Mouse (Mus musculus) lung, postnatal 14 days (tissue): ENCODE results near the gene Egfl7.

Experiments
- DNase-seq: peaks from one replicate; pipeline ENCODE4 v3.0.0; 2021

Gene Egfl7

DNA sequence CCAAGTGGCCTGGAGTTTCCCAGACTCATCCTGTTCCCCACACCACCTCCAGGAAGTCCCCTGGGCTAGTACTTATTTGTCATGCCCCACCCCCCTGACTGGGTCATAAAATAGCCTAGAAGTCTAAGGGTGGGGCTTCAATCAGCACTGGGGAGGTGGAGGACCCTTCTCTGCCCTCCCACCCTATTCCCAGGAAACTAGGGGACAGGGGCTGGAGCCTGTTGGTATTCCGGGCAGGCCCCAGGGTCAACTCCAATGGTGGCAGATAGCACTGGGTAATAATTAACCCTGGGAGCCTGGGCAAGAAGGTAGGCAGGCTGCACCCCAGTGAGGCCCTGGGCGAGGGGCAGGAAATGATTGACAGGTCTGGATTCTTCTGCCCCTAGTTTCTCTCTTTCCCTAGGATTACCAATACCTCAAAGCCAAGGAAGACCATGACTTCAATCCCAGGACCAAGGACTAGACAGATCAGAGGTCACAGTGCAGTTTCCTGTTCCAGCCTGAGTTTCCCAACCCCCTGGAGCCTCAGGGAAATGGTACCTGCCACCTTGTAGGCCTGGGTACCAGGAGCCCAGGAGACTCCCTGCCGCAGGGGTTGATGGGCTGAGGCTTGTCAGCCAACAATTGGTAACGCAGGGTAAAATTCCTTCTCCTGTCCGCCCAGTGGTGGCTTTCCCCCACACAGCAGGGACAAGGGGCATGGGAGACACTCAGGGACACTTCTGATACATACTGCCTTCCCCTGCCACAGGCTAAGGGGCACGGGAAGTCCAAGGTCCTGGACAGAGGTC is 15.3 kb downstream of the Egfl7 start:
- DNase-seq: peak; percentile 27

GRCm38 (mm10) chr2:26595725-26596435 is 16.1 kb downstream of the Egfl7 start:
- peak; percentile 13 for DNase-seq

DNA sequence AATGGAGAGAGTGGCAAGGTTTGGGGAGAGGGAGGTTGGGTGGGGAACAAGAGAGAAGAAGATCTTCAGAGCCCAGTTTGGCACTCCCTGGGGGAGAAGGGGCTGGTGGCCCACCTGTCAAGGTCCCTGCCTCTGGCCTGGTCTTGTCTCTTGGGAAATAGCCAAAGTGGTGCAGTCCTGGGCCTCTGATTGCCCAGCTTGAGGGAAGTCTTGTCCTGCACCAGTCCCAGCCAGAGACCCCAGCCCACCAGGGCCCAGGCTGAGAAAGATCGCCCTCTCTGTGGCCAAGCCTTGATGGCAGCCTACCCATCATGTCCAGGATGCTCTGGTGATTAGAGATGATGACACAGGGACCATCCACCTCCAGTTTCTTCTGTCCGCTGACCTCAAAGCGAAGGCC is 17.1 kb downstream of the Egfl7 start:
- peak; percentile 4 for DNase-seq

DNA sequence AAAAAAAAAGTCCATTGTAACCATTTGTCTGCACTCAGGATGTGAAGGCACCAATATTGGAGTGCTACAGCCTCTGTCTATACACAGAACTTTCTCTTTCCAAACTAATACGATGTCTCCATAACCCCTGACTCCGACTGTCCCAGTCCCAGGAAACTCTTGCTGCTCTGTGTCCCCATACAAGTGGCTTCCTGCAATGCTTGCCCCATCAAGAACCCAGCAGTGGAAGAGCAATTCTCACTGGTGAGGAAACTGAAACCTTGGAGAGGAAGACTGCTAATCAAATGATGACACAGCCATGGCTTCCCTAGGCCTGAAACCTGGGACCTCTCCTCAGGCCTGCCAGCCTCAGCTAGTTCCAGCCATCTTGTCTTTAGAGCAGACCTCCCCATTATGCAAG is 18.0 kb downstream of the Egfl7 start:
- no peak for DNase-seq

DNA sequence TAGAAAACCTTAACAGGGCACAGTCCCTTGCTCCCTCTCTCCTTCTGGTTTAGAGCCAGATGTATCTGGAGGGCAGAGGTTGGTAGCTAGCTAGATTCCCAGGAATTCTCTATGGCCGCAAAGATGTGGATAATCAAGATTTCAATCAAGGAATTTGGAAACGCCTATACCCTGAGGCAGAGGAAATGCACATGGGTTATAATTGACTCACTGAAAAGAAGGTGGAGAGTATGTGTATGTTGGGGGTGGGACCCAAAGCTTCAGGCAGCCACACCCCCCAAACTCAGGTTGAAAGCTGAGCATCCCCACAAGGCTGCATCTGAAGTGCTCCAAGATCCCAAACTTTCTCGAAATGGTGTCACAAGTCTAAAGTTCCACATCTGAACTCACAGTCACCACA is 18.6 kb downstream of the Egfl7 start:
- no peak for DNase-seq

DNA sequence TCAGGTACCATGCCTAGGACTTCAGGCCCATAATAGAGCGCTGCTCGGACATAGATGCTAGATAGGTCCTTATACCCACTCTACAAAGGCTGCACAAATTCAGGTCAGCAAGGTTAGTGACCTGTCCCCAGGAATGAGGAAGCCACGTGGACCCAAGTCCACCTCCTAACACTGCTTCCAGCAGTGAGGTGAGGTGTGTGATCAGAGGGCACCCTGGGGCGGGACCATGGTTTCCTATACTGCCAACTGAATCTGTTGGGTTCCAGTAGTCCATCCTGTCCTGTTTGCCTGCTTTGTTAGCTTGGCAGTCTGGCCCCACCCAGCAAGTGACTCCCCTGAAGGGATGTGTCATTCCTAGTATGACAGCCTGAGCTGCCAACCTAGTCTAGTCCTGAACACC is 20.2 kb downstream of the Egfl7 start:
- DNase-seq: no peak

DNA sequence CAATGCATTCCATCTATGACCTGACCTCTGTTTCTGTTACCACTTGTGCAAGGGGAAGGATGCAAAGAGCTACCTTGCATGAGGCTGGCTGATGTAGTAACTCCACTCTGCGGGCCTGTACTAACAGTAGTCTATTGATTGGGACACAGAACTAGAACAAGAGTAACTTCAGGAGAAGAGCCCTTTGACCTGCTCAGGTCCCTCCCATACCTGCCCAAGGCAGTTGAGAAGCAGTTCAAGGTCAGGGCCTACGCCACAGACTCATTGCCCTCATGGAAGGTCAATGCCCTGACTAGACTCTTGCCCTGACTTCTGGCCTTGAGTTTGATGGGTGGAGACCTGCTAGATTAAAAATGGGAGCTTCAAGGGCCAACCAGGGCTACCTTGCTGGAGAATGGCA is 20.9 kb downstream of the Egfl7 start:
- no peak for DNase-seq

DNA sequence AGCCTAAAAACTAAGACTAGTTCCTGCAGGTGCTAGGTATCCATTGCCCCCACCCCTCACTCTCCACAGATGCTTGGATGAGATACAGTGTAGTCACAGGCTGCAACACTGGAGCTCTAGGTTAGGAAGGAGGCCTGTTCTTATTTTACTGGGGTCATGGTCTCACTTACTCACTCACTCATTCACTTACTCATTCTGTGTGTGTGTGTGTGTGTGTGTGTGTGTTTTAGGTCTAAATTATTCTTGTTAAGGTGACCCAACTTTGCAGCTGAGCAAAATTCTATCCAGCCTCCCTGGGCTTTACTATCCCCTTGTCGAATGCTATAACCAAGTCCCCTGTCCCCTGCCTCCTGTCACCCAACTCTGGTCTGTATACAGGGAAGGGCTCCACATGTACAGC is 21.8 kb downstream of the Egfl7 start:
- no peak for DNase-seq

DNA sequence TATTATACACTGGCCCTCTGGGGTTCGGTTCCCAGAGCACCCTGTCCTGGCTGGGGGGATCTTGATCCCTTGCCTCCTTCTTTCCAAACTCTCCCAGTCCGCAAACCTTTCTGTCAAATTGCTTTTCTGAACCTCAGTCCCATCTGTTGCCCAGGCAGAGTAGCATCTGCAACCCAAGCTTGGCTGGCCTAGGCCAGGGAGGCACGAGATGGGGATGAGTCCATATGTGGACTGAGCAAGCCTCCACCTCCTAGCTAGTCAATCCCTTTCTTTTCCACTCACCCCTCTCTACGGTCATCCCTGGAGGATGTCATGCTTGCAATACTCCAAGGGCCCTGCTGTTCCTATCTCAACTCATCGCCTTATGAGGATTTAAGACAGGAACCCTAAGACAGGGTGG is 22.8 kb downstream of the Egfl7 start:
- DNase-seq: no peak

DNA sequence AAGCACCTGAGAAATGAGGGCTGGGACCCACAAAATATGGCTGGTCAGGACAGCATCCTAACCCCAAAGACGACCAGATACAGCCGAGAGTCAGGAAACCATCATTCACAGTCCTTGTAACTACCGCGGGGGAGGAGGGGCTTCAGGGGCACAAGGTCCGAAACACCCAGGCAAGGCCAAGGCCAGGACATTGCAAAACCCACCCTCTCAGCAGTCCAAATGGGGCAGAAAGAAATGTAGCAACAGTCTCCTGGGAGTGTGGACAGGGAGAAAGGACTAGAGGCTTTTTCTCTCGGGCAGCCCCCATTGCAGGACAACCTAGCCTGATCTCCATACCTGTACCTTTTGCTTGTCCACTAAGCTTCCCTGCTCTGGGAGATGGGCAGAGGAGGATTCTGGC is 23.3 kb downstream of the Egfl7 start:
- DNase-seq: peak; percentile 19

DNA sequence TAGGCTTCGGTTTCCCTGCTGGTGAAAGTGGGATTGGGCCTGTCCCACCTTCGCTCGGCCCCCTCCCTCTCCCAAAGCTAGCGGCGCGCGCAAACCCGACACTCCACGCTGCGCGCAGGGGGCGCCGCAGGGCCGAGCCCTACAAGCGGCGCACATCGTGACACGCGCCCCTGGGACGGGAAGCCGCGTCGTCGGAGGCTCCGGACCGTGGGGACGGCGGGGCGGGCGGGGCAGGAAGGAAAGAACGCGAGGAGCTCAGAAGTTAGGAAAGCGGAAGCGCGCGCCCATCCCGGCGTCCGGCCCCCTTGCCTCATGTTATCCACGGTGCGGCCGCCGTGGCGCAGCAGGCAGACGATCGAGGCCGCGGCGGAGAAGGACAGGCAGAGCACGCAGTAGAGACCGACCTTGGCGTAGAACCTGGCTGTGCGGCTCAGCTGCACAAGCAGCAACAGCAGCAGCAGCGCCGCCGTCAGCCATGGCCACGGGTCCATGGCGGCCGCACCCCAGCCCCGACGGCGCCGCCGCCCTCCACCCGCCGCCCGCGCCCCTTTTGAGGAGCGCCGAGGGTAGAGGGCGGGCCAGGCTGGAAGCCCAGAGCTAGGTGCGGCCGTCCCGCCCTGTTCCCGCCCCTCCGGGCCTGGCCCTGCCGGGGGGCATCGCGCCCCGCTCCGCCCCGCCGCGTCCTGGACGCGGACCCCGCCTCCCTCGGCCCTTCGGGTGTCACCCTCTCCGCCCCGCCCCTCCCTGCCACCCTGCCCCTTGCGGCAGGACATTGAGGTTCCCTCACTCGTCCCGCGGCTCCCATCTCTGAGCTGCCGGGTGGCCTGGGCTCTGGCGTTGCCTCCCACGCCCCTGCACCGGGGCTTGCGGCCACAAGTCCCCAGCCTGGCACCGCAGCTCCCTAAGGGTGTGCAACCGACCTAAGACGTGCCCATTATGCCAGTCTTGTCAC is 24.2 kb downstream of the Egfl7 start, which contains the start of gene Agpat2:
Gene Agpat2 (minus strand): TSS at position 698 of the 952 bp plus-strand sequence.
- peak; percentile 90 for DNase-seq

- no peak for DNase-seq
Observed at GRCm38 (mm10) chr2:26605331-26605730, 25.5 kb downstream of the Egfl7 start.

DNA sequence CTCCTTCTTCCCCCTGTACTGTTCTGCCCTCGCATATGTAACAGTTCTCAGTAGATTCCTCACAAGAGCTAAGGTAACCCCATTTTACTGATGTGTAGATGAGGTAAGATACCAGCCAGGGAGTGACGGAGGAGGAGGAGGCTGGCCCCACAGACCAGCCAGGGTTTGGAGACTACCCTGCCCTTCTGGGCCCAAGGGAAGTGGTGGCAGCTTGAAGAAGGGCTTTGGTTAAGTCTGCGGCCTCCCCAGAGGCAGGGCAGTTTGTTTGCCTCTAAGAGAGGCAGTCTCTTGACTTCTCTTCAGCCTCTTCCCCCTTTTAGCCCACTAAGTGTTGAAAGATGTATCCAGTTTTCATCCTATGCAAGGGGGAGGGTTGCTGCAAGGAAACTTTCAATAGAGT is 26.8 kb downstream of the Egfl7 start:
- DNase-seq: no peak

GRCm38 (mm10) chr2:26607056-26607910 is 27.5 kb downstream of the Egfl7 start:
- DNase-seq: peak; percentile 73

- DNase-seq: no peak
Observed at GRCm38 (mm10) chr2:26608781-26609180, 29.0 kb downstream of the Egfl7 start.

DNA sequence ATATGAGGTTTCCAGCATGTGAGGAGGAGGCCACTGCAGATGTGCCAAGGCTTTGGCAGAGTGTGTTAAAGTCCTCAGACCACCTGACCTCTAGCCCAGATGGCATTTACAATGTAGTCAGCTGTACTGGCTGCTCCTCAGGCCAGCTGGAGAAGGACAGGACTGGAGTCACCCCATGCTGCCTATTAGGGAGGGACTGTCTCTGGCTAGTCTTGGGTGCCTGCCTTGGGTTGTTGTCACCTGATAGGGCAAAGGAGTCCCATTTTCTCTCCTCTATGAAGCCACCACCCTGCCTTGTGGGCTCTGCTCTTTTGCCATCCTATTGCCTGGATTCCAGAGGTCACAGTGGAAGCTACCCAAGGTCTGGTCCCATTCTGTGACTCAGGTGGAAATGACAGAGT is 29.4 kb downstream of the Egfl7 start:
- no peak for DNase-seq

DNA sequence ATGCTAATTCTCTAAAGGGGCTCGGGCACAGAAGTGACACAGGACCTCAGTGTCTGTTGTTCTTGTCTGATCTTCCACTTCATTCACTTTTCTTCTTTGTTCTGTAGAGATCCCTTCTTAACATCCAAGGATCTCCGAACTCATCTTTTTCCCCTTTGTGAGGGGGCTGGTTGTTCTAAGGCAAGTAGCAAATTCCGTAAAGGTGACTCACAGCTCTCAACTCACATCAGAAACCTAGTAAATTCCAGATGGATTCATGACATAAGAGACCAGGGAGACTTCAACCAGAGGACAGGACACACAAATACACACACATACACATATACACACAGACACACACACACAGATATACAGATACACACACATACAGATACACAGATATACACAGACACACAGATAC is 30.7 kb downstream of the Egfl7 start:
- no peak for DNase-seq

DNA sequence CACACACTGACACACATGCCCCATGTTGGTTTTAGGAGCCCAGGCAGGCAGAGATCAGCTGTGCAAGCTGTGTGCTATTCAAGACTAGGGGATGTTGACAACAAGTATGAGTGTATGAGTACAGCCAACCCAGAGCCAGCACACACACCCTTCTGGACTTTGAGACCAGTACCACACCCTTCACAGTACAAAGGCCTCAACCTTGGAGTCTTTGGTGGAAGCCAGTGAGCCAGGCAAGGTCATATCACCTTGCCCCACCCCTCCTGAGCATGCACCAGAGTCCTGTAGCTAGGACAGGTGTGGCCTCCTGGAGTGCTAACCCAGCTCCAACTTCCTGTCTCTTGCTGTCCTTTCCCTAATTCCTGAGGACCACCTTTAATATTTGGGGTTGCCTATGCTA is 31.2 kb downstream of the Egfl7 start:
- no peak for DNase-seq

DNA sequence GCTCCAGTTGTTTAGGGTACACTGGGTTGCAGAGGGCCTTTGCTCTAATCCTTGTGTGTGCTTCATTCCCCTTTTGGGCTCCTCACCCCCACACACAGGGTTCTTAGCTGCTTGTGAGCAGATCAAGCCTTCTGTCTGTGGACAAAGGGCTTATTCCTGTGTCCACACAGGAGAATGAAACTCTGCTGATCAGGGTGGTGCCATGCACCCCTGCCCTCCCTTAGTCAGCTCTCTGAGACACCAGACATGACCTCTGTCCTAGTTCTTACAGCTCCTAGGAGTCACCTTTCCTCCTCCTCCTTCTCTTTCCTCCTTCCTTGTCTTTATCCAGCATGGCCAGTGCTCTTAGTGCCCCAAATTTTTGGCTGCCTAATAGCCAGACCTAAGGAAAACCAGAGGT is 32.1 kb downstream of the Egfl7 start:
- DNase-seq: no peak

GRCm38 (mm10) chr2:26614903-26615302 is 35.1 kb downstream of the Egfl7 start:
- no peak for DNase-seq

DNA sequence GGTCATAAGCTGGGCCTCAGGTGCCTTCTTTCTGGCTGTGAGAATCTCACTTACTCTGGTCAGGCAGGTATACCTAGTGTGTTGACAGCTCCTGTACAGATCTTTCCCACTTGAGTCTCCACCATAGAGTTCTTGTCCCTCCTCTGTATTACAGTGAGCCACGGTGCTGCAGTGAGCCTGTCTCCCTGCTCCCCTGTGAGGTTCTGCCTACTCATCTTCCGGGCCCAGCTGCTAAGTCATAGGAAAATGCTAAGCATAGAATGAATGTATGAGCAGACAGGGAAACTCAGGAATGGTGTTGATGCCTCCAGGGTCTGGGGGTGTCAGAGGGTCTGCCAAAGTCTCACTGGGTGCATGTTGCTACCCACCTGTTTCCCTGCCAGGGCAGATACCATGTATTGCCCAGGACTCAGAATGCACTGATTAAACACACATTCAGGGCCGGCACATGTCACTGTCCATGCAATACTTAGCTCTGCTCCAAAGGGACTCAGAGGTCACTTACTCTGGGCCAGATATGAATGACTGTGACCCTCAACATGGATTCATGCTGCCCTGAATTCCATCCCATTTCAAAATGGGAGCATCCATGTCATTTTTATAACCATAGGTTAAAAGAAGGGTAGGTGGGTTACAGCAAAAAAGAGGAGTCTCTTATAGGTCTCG is 35.8 kb downstream of the Egfl7 start:
- DNase-seq: no peak

GRCm38 (mm10) chr2:26617331-26617730 is 37.5 kb downstream of the Egfl7 start:
- DNase-seq: no peak
